Mouse (Mus musculus) kidney, postnatal 14 days (tissue): ENCODE measurements around the gene Snrnp70.
"Not testable (repeated sequence)": the region's sequence is repeated elsewhere in the genome, so short reads cannot be mapped to it uniquely, and the experiment has no call there.

Experiments
- DNase-seq: peaks from one replicate; pipeline ENCODE4 v3.0.0; 2022; ENCODE audit warnings: mixed read lengths

Snrnp70 gene

DNA sequence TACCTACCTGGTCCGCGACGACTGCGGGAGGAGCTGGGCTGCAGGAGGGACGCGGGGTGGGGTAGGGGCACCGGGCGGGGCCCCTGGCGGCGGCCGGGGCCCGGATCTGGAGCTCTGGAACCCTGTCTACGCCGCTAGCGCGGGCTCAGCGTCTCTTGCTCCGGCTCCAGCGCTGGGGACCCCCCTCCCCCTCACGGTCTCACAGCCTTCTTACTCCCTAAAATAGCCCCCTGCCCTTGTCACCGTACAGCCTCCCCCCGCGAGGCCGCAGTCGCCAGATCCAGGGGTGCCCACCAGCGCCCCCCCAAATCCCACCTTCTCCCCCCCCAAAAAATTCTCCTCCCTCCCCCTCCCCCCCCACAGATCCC lies 28.9 kb downstream of the Snrnp70 start, which contains the start of gene Ppfia3:
Gene Ppfia3, minus strand, starts transcription at position 368 of the 368 bp plus-strand sequence.
- no peak for DNase-seq

DNA sequence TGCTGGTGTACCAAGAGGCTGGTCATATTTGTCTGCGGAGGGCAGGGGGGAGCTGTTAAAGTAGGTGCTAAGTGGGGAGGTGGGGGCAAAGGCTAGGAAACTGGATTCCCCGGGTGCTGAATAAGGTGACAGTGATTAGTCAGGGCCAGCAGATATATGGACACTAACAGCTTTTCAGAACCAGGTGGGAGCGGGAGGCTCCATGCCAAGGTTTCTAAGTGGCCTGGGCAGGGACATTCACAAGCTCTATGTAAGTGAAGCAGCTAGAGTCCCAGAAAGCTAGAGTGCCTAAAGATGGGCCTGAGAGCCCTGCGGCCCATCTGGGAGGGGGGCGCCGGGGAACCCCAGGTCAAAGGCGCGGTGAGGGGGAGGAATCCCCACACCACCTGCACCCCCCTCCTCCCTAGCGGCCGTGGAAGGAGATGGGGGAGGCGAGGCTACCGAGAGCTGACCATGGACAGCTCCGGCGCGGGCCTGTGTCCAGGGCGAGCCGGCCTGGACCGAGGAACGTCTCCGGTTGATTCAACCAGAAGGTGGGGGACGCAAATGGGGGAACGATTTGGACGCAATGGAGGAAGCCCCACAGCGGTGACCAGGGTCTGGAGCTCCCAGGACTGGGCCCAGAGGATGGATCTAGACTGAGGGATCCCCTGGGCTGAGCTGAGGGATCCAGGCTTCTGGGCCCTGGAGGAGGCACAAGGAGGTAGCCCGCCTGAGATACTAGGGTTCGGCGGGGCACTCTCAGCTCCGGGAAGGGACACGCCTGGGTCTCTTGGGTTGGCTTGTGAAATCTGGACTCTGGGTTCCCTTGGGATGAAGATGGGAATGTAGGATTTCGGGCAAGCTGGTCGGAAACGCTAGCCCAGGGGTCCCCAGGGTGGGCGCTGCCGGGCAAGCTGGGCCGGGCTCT lies 29.5 kb downstream of the Snrnp70 start:
- peak; percentile 62 for DNase-seq

GRCm38 (mm10) chr7:45363983-45364382 lies 31.6 kb downstream of the Snrnp70 start:
- DNase-seq: no peak

GRCm38 (mm10) chr7:45362801-45363200 lies 32.7 kb downstream of the Snrnp70 start:
- DNase-seq: peak; percentile 37

GRCm38 (mm10) chr7:45361243-45361804 lies 34.2 kb downstream of the Snrnp70 start:
- DNase-seq: peak; percentile 80

DNA sequence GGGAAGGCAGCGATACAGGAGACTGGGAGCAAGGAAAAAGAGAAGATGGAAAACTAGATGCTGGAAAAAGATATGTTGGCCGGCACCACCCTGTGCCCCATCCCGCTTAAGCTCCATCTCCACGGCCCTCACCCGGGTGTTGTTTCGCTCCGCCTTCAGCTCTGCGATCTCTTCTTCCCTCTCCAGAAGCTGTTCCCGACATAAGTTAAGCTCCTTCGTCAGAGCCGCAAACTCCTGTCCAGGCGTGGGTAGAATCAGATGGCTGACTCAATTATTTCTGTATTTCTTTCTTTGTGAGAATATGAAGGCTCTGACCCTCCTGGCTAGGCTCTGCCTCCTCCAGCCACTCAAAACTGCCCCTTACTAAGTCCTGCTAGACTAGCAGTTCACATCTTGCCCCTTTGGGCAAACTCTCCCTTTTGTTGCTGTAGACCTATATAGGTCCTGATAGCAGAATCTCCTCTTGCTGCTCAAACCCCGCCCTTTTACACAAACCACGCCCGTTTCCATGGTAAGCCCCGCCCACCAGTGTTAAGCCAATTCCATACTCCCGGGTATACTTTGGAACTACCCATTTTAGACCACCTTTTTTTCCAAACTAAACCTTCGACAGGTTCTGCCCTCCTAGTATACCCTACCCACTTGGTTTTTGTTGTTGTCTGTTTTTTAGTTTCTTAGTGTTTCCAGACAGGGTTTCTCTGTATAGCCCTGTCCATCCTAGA lies 35.0 kb downstream of the Snrnp70 start:
- DNase-seq: no peak

GRCm38 (mm10) chr7:45359081-45359480 lies 36.5 kb downstream of the Snrnp70 start:
- DNase-seq: not testable (repeated sequence)

- no peak for DNase-seq
Measured at GRCm38 (mm10) chr7:45356087-45356486, 39.5 kb downstream of the Snrnp70 start.

DNA sequence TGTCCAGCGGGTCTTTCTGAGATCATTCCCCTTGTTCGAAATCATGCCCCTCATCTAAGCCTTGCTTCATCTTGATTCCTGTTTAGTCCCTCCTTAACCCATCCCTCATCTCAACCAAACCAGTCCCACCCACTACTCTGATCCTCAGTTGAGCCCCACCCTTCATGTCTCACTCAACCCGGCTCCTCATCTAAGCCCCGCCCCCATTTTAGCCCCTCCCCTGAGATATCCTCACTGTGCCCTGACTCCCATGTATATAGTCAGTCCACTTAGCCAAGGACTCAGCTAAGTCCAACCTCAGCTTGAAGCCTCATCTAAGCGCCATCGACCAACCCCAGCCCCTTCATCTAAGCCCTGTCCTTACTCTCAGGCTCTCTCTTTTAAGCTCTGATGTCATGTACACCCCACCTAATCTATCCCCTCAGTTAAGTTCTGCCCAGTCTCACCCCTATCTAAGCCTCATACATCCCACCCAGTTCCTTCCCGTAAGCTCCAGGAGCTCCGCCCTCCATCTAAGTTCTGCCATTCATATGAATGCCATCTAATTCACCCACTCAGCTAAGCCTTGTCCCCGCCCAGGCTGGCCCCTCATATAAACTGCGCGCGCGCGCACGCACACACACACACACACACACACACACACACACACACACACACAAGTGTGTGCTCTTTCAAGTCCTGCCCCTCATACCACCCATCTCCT lies 40.1 kb downstream of the Snrnp70 start:
- no peak for DNase-seq

- no peak for DNase-seq
Measured at GRCm38 (mm10) chr7:45353041-45353440, 42.5 kb downstream of the Snrnp70 start.

DNA sequence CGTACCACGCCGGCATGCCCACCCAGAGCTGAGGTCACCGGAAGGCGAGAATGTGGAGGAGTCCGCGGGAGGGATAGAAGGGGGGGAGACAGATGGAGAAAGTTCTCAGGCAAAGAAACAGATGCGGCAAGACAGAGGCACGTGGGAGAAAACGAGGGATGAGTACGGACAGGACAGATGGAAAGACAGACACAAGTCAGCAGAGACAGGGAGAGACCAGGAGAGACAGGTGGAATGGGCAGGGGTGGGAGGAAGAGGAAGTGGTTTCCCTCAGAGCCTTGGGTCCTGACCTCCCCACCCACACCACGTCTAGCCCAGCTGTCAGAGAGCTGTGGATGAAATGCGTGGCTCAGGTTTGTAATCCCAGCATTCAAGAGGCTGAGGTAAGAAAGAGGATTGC lies 48.6 kb downstream of the Snrnp70 start:
- DNase-seq: no peak

DNA sequence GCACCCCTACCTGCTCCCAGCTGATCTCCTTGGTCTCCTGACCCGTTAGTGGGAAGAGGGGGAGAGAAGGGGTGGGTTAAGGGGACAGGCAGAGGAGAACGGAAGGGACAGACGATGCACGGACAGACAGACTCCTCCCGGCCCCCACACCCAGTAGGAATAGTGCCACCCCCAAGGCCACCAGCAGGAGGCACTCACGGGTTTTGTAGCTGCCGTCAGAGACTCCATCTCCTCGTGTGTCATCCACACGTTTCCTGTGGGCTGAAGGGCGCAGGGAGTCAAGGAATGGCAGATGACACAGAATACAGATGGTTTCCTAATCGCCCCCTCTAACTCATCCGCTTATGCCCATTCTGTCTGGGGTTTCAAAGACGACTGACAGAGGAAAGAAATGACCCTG lies 52.0 kb downstream of the Snrnp70 start:
- DNase-seq: no peak

DNA sequence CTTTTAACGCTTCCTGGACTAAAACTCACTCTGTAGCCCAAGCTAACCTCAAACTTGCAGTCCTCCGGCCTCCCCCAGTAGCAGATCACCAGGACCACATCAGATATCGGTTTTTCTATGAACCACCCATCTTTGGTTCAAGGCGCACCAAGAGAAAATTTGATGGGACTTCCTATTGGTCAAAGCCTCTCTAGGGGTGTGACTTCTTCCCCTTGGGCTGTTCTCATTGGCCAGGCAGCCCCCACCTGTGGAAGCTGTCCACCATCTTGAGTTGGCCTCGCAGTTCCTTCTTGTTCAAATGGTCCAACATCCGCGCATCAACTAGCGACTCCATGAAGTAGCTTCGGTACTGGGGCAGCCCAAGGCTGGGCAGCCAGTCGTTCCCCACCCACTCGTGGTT lies 53.5 kb downstream of the Snrnp70 start:
- no peak for DNase-seq

DNA sequence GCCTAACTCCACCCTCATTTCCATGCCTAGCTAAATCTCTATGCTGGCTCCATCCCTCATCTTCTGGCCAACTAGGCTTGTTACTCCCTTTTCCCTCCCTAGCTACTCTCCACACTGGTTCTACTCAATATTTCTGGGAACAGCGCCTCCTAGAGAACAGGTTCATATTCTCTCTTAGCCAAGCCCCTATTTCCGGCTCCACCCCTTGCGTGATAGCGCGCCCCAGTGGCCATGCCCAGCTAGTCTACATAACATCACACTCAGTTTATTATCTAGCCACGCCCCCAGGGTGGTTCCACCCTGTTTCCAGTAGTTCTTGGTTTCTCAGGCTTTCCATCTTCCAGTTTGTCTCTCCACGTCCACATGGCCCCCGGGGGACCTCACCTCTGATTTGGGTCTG lies 54.2 kb downstream of the Snrnp70 start:
- DNase-seq: peak; percentile 75

GRCm38 (mm10) chr7:45340669-45341068 lies 54.9 kb downstream of the Snrnp70 start:
- peak; percentile 65 for DNase-seq

DNA sequence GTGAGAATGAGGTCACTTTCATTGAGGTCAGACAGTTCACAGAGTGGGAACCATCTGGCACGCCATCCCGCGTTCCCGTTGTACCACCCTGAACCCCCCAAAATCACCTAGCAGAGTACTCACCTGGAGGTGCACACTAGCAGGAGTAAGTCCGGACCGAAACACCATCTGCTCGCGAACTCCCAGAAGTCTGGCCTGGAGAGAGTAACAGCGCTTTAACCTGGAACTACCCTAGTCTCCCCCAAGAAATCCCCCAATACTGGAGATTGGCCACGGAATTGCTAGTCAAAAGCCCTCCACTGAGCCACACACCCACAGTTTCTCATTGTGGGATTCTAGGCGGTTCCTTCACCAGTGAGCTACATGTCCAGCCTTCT lies 55.5 kb downstream of the Snrnp70 start:
- no peak for DNase-seq

- DNase-seq: peak; percentile 77
Measured at GRCm38 (mm10) chr7:45339410-45340065, 56.0 kb downstream of the Snrnp70 start.

GRCm38 (mm10) chr7:45338161-45338911 lies 57.2 kb downstream of the Snrnp70 start:
- peak; percentile 69 for DNase-seq

GRCm38 (mm10) chr7:45337469-45337868 lies 58.1 kb downstream of the Snrnp70 start:
- DNase-seq: no peak

DNA sequence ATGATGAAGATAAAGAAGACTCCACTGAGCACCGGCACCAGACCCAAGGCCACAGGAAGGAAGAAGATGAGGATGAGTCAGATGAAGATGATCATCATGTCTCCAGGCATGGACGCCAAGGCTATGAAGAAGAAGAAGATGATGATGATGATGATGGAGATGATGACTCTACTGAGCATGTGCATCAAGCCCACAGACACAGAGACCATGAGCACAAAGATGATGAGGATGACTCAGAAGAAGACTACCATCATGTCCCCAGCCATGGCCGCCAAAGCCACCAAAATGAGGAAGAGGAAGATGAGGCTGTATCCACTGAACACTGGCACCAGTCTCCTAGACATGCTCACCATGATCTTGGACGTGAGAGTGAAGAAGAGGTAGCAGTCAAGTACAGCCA lies 59.2 kb downstream of the Snrnp70 start:
- DNase-seq: no peak

DNA sequence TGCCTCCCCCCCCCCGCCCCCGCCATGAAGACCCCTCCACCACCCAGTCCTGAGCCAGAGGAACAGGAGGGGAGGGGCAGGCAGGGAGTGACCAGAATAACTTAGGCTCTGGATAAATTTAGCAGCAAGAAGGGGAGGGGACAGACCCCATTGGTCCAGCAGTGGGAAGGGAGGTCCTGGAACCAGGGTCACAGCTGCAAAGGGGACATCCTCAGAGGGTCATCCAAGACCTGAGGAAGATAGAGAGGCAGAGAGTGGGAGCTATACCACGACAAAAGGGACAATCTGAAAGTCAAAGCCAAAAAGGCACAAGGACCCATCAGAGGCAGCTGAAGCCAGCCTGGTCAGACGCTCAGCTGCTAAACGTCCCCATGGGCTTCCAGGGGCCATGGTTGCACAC lies 60.5 kb downstream of the Snrnp70 start, which contains the start of gene Hrc:
Gene Hrc, plus strand, starts transcription at position 235 of the 400 bp plus-strand sequence.
- no peak for DNase-seq

DNA sequence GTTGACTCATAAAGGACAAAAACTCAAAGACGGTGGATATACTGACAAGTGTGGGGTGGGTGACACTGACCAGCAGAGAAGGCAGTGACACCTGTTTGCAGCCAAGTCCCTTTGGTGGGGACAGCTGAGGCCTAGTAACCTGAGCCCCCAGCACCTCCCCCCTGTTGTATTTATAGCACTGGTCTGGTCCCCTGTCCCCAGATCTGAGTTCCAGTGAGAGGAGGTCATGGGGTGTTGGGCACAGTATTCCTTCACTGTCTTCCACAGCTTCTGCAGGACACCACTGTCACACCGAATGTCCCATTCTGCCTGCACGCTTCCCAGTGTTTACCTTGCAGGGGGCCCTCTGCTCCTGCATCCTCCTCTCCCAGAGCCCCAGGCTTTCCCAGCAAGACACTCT lies 60.9 kb downstream of the Snrnp70 start:
- no peak for DNase-seq
